Mouse (Mus musculus) cerebellum, adult 11-12 months (tissue): ENCODE measurements around the gene Pitpnc1.

Experiments
- DNase-seq: peaks from one replicate; pipeline ENCODE4 v3.0.0; 2022

Gene Pitpnc1

GRCm38 (mm10) chr11:107466611-107467391 is 3.7 kb downstream of the Pitpnc1 start:
- DNase-seq = no peak

- no peak for DNase-seq
Observed at GRCm38 (mm10) chr11:107465969-107466368, 4.5 kb downstream of the Pitpnc1 start.

- DNase-seq = no peak
Observed at GRCm38 (mm10) chr11:107465041-107465440, 5.5 kb downstream of the Pitpnc1 start.

GRCm38 (mm10) chr11:107464141-107464540 is 6.4 kb downstream of the Pitpnc1 start:
- no peak for DNase-seq

- no peak for DNase-seq
Observed at GRCm38 (mm10) chr11:107463251-107463681, 7.2 kb downstream of the Pitpnc1 start.

GRCm38 (mm10) chr11:107462478-107462877 is 8.0 kb downstream of the Pitpnc1 start:
- DNase-seq = no peak

GRCm38 (mm10) chr11:107459828-107460227 is 10.7 kb downstream of the Pitpnc1 start:
- DNase-seq = no peak

GRCm38 (mm10) chr11:107458986-107459385 is 11.5 kb downstream of the Pitpnc1 start:
- no peak for DNase-seq

- DNase-seq = no peak
Observed at GRCm38 (mm10) chr11:107458286-107458685, 12.2 kb downstream of the Pitpnc1 start.

- DNase-seq = no peak
Observed at GRCm38 (mm10) chr11:107457282-107457681, 13.2 kb downstream of the Pitpnc1 start.

- no peak for DNase-seq
Observed at GRCm38 (mm10) chr11:107454546-107455462, 15.7 kb downstream of the Pitpnc1 start.

GRCm38 (mm10) chr11:107452053-107452452 is 18.4 kb downstream of the Pitpnc1 start:
- no peak for DNase-seq

GRCm38 (mm10) chr11:107451106-107451505 is 19.4 kb downstream of the Pitpnc1 start:
- no peak for DNase-seq

- DNase-seq = no peak
Observed at GRCm38 (mm10) chr11:107450097-107450496, 20.4 kb downstream of the Pitpnc1 start.

GRCm38 (mm10) chr11:107449169-107449910 is 21.2 kb downstream of the Pitpnc1 start:
- no peak for DNase-seq

GRCm38 (mm10) chr11:107447915-107448314 is 22.6 kb downstream of the Pitpnc1 start:
- no peak for DNase-seq

GRCm38 (mm10) chr11:107447349-107447748 is 23.1 kb downstream of the Pitpnc1 start:
- DNase-seq = no peak

GRCm38 (mm10) chr11:107446650-107447049 is 23.8 kb downstream of the Pitpnc1 start:
- DNase-seq = no peak

- DNase-seq = peak; percentile 81
Observed at GRCm38 (mm10) chr11:107445683-107446082, 24.8 kb downstream of the Pitpnc1 start.

GRCm38 (mm10) chr11:107443121-107444095 is 27.1 kb downstream of the Pitpnc1 start:
- no peak for DNase-seq

- DNase-seq = no peak
Observed at GRCm38 (mm10) chr11:107441050-107441449, 29.4 kb downstream of the Pitpnc1 start.

- no peak for DNase-seq
Observed at GRCm38 (mm10) chr11:107438140-107438539, 32.4 kb downstream of the Pitpnc1 start.
